8 mouse cellular contexts compared by ENCODE assay signal in the genomic region with DNA sequence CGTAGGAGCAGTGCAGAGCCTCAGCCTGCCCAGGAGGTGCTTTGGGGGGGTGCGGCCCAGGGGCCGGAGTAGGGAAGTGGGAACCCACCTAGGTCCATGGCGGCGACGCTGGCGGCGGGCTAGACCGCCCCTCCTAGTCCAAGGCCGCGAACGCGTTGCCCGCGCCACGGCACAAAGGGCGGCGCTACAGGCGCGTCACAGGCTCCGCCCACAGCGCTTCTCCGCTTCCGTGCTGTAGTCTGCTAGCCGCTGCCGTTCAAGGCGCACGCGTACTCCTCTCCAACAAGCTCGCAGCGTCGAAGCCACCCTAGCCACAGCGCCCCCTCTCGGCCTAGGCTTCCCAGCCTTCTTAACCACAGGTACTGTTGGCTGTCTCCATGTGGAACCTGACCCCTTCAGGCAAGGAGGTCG. TPM values are rescaled to one million over a fixed set of nuclear protein-coding genes. Genes with fewer than 3 reads are reported as not detected.
DNase-seq lines count a peak whose midpoint lies in the region; ATAC-seq lines count a peak whose summit lies in the region.

A gene (plus strand): TSS at position 219 of the 411 bp plus-strand sequence.
A gene (minus strand): TSS at position 275 of the 411 bp plus-strand sequence.

- WGBS in heart, embryonic 10.5 days, result 2% methylated on average over 32 of the region's 35 CpGs
- under 1% methylated on average over 35 of the region's 35 CpGs for WGBS in kidney, embryonic 15.5 days

- peak; percentile 98 to 99 for DNase-seq in B cell, adult 2 months
- DNase-seq in brain, adult 2 months (ENCODE audit: low read depth, low spot score), result peak; percentile 99
- DNase-seq in heart, embryonic 10.5 days (ENCODE audit: low spot score), result peak; percentile 99
- peak; percentile 97 for DNase-seq in liver
- peak; percentile 96 to 99 for DNase-seq in spleen, postnatal 4 days (ENCODE audit: low spot score in 2 of 2)

- H3K27ac ChIP-seq in heart, embryonic 10.5 days, result peak within 1 kb of the TSS; percentile 98
- H3K27ac ChIP-seq in kidney, embryonic 15.5 days, result peak within 1 kb of the TSS; percentile 94

- H3K4me1 ChIP-seq in heart, embryonic 10.5 days, result peaks cover 14% of the 10 kb centered on the region
- peaks cover 19% of the 10 kb centered on the region for H3K4me1 ChIP-seq in kidney, embryonic 15.5 days

- ATAC-seq in erythroblast, adult 5-6 weeks (replicated peaks; ENCODE audit: low FRiP score, poor library complexity, severe bottlenecking), result peak; percentile 98
- peak; percentile 98 for ATAC-seq in kidney, embryonic 15.5 days (replicated peaks; ENCODE audit: low FRiP score)
- peak; percentile 99 for ATAC-seq in monocyte, adult 5-6 weeks (replicated peaks; ENCODE audit: insufficient number of reproducible peaks, low FRiP score, low TSS enrichment, poor library complexity, severe bottlenecking)

- peak within 1 kb of the TSS; percentile 95 for H3K9ac ChIP-seq in kidney, embryonic 15.5 days

- H3K4me2 ChIP-seq in kidney, embryonic 15.5 days, result peak within 1 kb of the TSS; percentile 74

- H3K9me3 ChIP-seq in heart, embryonic 10.5 days, result no peaks in the 10 kb centered on the region
- H3K9me3 ChIP-seq in kidney, embryonic 15.5 days (replicated peaks), result no peaks in the 10 kb centered on the region

- H3K27me3 ChIP-seq in heart, embryonic 10.5 days (ENCODE audit: insufficient read depth, poor library complexity, severe bottlenecking), result no peaks in the 10 kb centered on the region
- no peaks in the 10 kb centered on the region for H3K27me3 ChIP-seq in kidney, embryonic 15.5 days

- H3K4me3 ChIP-seq in heart, embryonic 10.5 days, result peak within 1 kb of the TSS; percentile 90
- H3K4me3 ChIP-seq in kidney, embryonic 15.5 days (replicated peaks), result peak within 1 kb of the TSS; percentile 88

- H3K36me3 ChIP-seq in heart, embryonic 10.5 days, result peaks cover 52% of the 10 kb centered on the region
- peaks cover 56% of the 10 kb centered on the region for H3K36me3 ChIP-seq in kidney, embryonic 15.5 days

RNA-seq across cellular contexts. Expression of the first gene that starts in this region (rescaled TPM):
- not detected in 2 replicates for total RNA-seq in erythroblast, adult 5-6 weeks (2015; ENCODE audit: low replicate concordance)
- not detected in 2 replicates for total RNA-seq in erythroblast, adult 5-6 weeks (2017; ENCODE audit: low replicate concordance)
- 0.80 and 1.1 TPM in 2 replicates for polyA plus RNA-seq in heart, embryonic 10.5 days (2016; fragmentation: Nextera tagmentation; extraction: Ambion mirVana)
- polyA plus RNA-seq in kidney, embryonic 15.5 days (2015; fragmentation: Nextera tagmentation; extraction: Ambion mirVana), result 0.97 and 1.5 TPM in 2 replicates
- 0.97 TPM in 1 of 3 replicates, not detected in the others for total RNA-seq in monocyte, adult 5-6 weeks (2017)

RNA-seq across cellular contexts. Expression of the second gene that starts in this region (rescaled TPM):
- total RNA-seq in erythroblast, adult 5-6 weeks (2015; ENCODE audit: low replicate concordance), result 2.9 TPM in 1 of 2 replicates, not detected in the other
- total RNA-seq in erythroblast, adult 5-6 weeks (2017; ENCODE audit: low replicate concordance), result 0.42 TPM in 1 of 2 replicates, not detected in the other
- 40.0 and 42.1 TPM in 2 replicates for polyA plus RNA-seq in heart, embryonic 10.5 days (2016; fragmentation: Nextera tagmentation; extraction: Ambion mirVana)
- 28.3 and 37.7 TPM in 2 replicates for polyA plus RNA-seq in kidney, embryonic 15.5 days (2015; fragmentation: Nextera tagmentation; extraction: Ambion mirVana)
- 2.3 to 4.5 TPM in 2 of 3 replicates, not detected in the other for total RNA-seq in monocyte, adult 5-6 weeks (2017)

Comparison
In these comparisons a context has a peak if more than half of its experiments do, and no peak if none do; other contexts are left out.
1. Peak in every context shown above with its lines: DNase-seq, ATAC-seq, H3K4me3 ChIP-seq and H3K27ac ChIP-seq.